Mouse (Mus musculus) neural tube, embryonic 12.5 days (tissue): ENCODE data around the gene Suclg1. TPM values are rescaled to one million over a fixed set of nuclear protein-coding genes. Genes with fewer than 3 reads are reported as not detected.

Experiments used
- ATAC-seq: fragments of 200-750 bp; cut with Nextera tagmentation; 2 replicates; pipeline ENCODE4 v1.8.0; 2017; ENCODE audit warnings: low read depth, mild to moderate bottlenecking, moderate TSS enrichment, moderate library complexity; ENCODE audit not compliant: low FRiP score
- H3K27ac ChIP-seq: fragments of 300-500 bp; sonication (generic); 2 replicates; pipeline ENCODE4 v1.5.1; 2016
- H3K27me3 ChIP-seq: fragments of 300-500 bp; sonication (generic); replicated peaks from 2 replicates; pipeline ENCODE4 v1.6.1; 2016; ENCODE audit warnings: mild to moderate bottlenecking
- H3K36me3 ChIP-seq: fragments of 300-500 bp; sonication (generic); 2 replicates; pipeline ENCODE4 v1.6.1; 2016; ENCODE audit warnings: mild to moderate bottlenecking
- H3K4me1 ChIP-seq: fragments of 300-500 bp; sonication (generic); 2 replicates; pipeline ENCODE4 v1.6.1; 2016
- H3K4me2 ChIP-seq: fragments of 300-500 bp; sonication (generic); replicated peaks from 2 replicates; pipeline ENCODE4 v1.6.1; 2016; ENCODE audit warnings: mild to moderate bottlenecking
- H3K4me3 ChIP-seq: fragments of 300-500 bp; sonication (generic); 2 replicates; pipeline ENCODE4 v1.5.1; 2016
- H3K9ac ChIP-seq: fragments of 300-500 bp; sonication (generic); 2 replicates; pipeline ENCODE4 v1.6.1; 2016; ENCODE audit warnings: mild to moderate bottlenecking
- H3K9me3 ChIP-seq: fragments of 300-500 bp; sonication (generic); 2 replicates; pipeline ENCODE4 v1.6.1; 2016; ENCODE audit warnings: mild to moderate bottlenecking
- WGBS: fragments of 180-500 bp; shearing (Covaris S2); methylation state at CpG from one replicate; pipeline ENCODE4 v1.1.7; 2016; 5-methylcytosine and 5-hydroxymethylcytosine counted together
- polyA plus RNA-seq: library from polyadenylated mRNA; unstranded; fragments of >200 nt; fragmentation: Nextera tagmentation; extraction: Ambion mirVana; gene quantifications from 2 replicates; pipeline ENCODE4 v1.2.1, GENCODE M21; 2016

Gene Suclg1
- polyA plus RNA-seq, 1 experiment from 2014 or later: 133 TPM

GRCm38 (mm10) chr6:73228408-73228807 lies 19.8 kb upstream of the Suclg1 start:
- Histone ChIP-seq H3K27me3 (no peaks in the 10 kb centered on the region), H3K4me2 (no peak overlapping the region), H3K9ac (no peak overlapping the region), H3K9me3 (no peaks in the 10 kb centered on the region), H3K4me1 (no peaks in the 10 kb centered on the region), H3K4me3 (no peak overlapping the region), H3K36me3 (no peaks in the 10 kb centered on the region), H3K27ac (no peak overlapping the region)
- WGBS: 68% methylated on average over 4 of the region's 4 CpGs
- ATAC-seq: no peak

GRCm38 (mm10) chr6:73228881-73229280 lies 19.3 kb upstream of the Suclg1 start:
- no peak overlapping the region for H3K4me2 ChIP-seq
- no peak for ATAC-seq
- H3K27ac ChIP-seq: no peak overlapping the region
- 79% methylated on average over 3 of the region's 3 CpGs for WGBS
- H3K4me1 ChIP-seq: no peaks in the 10 kb centered on the region
- H3K9ac ChIP-seq: no peak overlapping the region
- no peaks in the 10 kb centered on the region for H3K27me3 ChIP-seq
- H3K4me3 ChIP-seq: no peak overlapping the region
- no peaks in the 10 kb centered on the region for H3K36me3 ChIP-seq
- no peaks in the 10 kb centered on the region for H3K9me3 ChIP-seq

GRCm38 (mm10) chr6:73232152-73232584 lies 16.0 kb upstream of the Suclg1 start:
- H3K4me2 ChIP-seq: no peak overlapping the region
- no peak overlapping the region for H3K9ac ChIP-seq
- no peak for ATAC-seq
- no peak overlapping the region for H3K4me3 ChIP-seq
- 86% methylated on average over 12 of the region's 12 CpGs for WGBS
- no peaks in the 10 kb centered on the region for H3K27me3 ChIP-seq
- no peaks in the 10 kb centered on the region for H3K36me3 ChIP-seq
- no peaks in the 10 kb centered on the region for H3K9me3 ChIP-seq
- no peaks in the 10 kb centered on the region for H3K4me1 ChIP-seq
- H3K27ac ChIP-seq: no peak overlapping the region

- ATAC-seq: no peak
- no peak overlapping the region for H3K4me3 ChIP-seq
- H3K9ac ChIP-seq: no peak overlapping the region
- no peak overlapping the region for H3K27ac ChIP-seq
- no peaks in the 10 kb centered on the region for H3K9me3 ChIP-seq
- H3K27me3 ChIP-seq: no peaks in the 10 kb centered on the region
- H3K36me3 ChIP-seq: no peaks in the 10 kb centered on the region
- no peaks in the 10 kb centered on the region for H3K4me1 ChIP-seq
- WGBS: 93% methylated on average over 6 of the region's 6 CpGs
- H3K4me2 ChIP-seq: no peak overlapping the region
Observed at GRCm38 (mm10) chr6:73233202-73233726, 14.9 kb upstream of the Suclg1 start.

- ATAC-seq: no peak
- Histone ChIP-seq H3K27ac (no peak overlapping the region), H3K4me2 (no peak overlapping the region), H3K4me1 (no peaks in the 10 kb centered on the region), H3K27me3 (no peaks in the 10 kb centered on the region), H3K36me3 (no peaks in the 10 kb centered on the region), H3K9me3 (no peaks in the 10 kb centered on the region), H3K4me3 (no peak overlapping the region), H3K9ac (no peak overlapping the region)
- 93% methylated on average over 6 of the region's 6 CpGs for WGBS
Observed at GRCm38 (mm10) chr6:73234302-73234900, 13.8 kb upstream of the Suclg1 start.

- WGBS: 75% methylated on average over 3 of the region's 3 CpGs
Observed at GRCm38 (mm10) chr6:73235650-73236049, 12.5 kb upstream of the Suclg1 start.

GRCm38 (mm10) chr6:73246821-73247220 lies 1.4 kb upstream of the Suclg1 start:
- Histone ChIP-seq H3K4me3 (no peak overlapping the region), H3K4me2 (no peak overlapping the region), H3K27ac (no peak overlapping the region), H3K9ac (no peak overlapping the region), H3K36me3 (no peaks in the 10 kb centered on the region), H3K4me1 (peaks cover 10% of the 10 kb centered on the region), H3K9me3 (no peaks in the 10 kb centered on the region), H3K27me3 (no peaks in the 10 kb centered on the region)
- no peak for ATAC-seq
- WGBS: 82% methylated on average over 2 of the region's 2 CpGs

More at GRCm38 (mm10) chr6:73235650-73236049, 12.5 kb upstream of the Suclg1 start:
- ATAC-seq: no peak
- no peak overlapping the region for H3K27ac ChIP-seq
- H3K4me3 ChIP-seq: no peak overlapping the region
- H3K27me3 ChIP-seq: no peaks in the 10 kb centered on the region
- H3K36me3 ChIP-seq: no peaks in the 10 kb centered on the region
- H3K4me1 ChIP-seq: no peaks in the 10 kb centered on the region
- H3K4me2 ChIP-seq: no peak overlapping the region
- H3K9me3 ChIP-seq: no peaks in the 10 kb centered on the region
- H3K9ac ChIP-seq: no peak overlapping the region

GRCm38 (mm10) chr6:73247452-73247851 lies 730 bp upstream of the Suclg1 start:
- Histone ChIP-seq H3K4me2 (peak overlapping the region; percentile 78), H3K27ac (no peak overlapping the region), H3K27me3 (no peaks in the 10 kb centered on the region), H3K9ac (no peak overlapping the region), H3K4me3 (peak overlapping the region; percentile 76), H3K4me1 (peaks cover 10% of the 10 kb centered on the region), H3K9me3 (no peaks in the 10 kb centered on the region), H3K36me3 (no peaks in the 10 kb centered on the region)
- WGBS: 42% methylated on average over 4 of the region's 4 CpGs
- ATAC-seq: no peak

- Histone ChIP-seq H3K9me3 (no peaks in the 10 kb centered on the region), H3K4me2 (peak overlapping the region; percentile 78), H3K4me1 (peaks cover 10% of the 10 kb centered on the region), H3K27me3 (no peaks in the 10 kb centered on the region), H3K36me3 (no peaks in the 10 kb centered on the region), H3K9ac (peak overlapping the region; percentile 94), H3K27ac (no peak overlapping the region), H3K4me3 (peak overlapping the region; percentile 76)
- WGBS: 9% methylated on average over 12 of the region's 12 CpGs
- peak; percentile 19; the same call in 1 of the 2 replicates for ATAC-seq
Observed at GRCm38 (mm10) chr6:73249049-73249422, 854 bp downstream of the Suclg1 start.

GRCm38 (mm10) chr6:73249851-73250250 lies 1.7 kb downstream of the Suclg1 start:
- Histone ChIP-seq H3K27me3 (no peaks in the 10 kb centered on the region), H3K4me2 (peak overlapping the region; percentile 78), H3K9me3 (no peaks in the 10 kb centered on the region), H3K27ac (no peak overlapping the region), H3K9ac (no peak overlapping the region), H3K4me1 (peaks cover 13% of the 10 kb centered on the region), H3K4me3 (no peak overlapping the region), H3K36me3 (no peaks in the 10 kb centered on the region)
- WGBS: 84% methylated on average over 4 of the region's 4 CpGs
- ATAC-seq: no peak

DNA sequence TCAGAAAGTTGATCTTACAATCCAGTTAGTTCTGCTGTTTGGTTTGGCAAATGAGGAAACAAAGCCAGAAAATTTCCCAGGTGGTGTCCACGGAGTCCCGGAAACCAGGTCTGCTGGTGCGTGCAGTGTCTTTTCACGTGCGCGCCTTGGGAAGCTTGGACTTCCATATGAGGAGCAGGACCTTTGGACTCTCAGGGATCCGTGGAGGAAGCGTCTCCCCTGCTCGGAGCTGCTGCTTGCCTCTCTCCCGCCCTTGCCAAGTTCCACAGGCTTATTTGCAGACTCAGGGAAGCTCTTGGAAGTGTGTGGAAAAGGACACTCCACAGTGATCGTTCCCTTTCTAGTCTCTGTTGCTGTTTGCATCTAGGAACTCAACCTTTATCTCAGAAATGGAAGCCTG lies 3.2 kb downstream of the Suclg1 start:
- WGBS: 96% methylated on average over 11 of the region's 11 CpGs
- ATAC-seq: no peak
- no peaks in the 10 kb centered on the region for H3K27me3 ChIP-seq
- H3K9me3 ChIP-seq: no peaks in the 10 kb centered on the region
- H3K27ac ChIP-seq: no peak overlapping the region
- no peaks in the 10 kb centered on the region for H3K36me3 ChIP-seq
- peaks cover 15% of the 10 kb centered on the region for H3K4me1 ChIP-seq
- H3K4me2 ChIP-seq: no peak overlapping the region
- no peak overlapping the region for H3K9ac ChIP-seq
- no peak overlapping the region for H3K4me3 ChIP-seq

- no peak overlapping the region for H3K9ac ChIP-seq
- no peak overlapping the region for H3K4me2 ChIP-seq
- peaks cover 7% of the 10 kb centered on the region; the same call in 1 of the 2 replicates for H3K36me3 ChIP-seq
- ATAC-seq: no peak
- no peaks in the 10 kb centered on the region for H3K9me3 ChIP-seq
- no peak overlapping the region for H3K4me3 ChIP-seq
- H3K27me3 ChIP-seq: no peaks in the 10 kb centered on the region
- H3K4me1 ChIP-seq: peaks cover 15% of the 10 kb centered on the region
- H3K27ac ChIP-seq: no peak overlapping the region
Observed at GRCm38 (mm10) chr6:73252396-73252795, 4.2 kb downstream of the Suclg1 start.

DNA sequence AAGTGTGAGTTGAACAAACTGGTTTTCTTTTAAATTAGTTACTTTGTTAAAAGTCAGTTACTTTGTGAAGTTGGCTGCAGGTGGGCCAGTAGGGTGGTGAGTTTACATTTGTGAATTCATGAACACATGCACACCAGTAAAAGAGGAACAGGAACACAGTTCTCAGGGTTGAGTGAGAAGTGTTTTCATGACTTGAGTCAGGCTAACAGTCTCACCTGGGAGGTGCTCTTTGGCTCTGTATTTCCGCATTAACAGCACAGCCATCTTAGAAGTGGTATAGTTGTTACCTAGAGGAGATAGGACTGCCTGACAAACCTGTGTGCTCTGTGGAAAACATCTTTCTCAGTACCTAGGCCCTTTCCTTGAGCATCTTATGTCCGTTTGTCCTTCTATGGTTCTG lies 4.8 kb downstream of the Suclg1 start:
- 96% methylated on average over 2 of the region's 2 CpGs for WGBS
- ATAC-seq: no peak
- H3K27ac ChIP-seq: no peak overlapping the region
- no peak overlapping the region for H3K9ac ChIP-seq
- H3K36me3 ChIP-seq: peaks cover 11% of the 10 kb centered on the region; the same call in 1 of the 2 replicates
- H3K9me3 ChIP-seq: no peaks in the 10 kb centered on the region
- peaks cover 15% of the 10 kb centered on the region for H3K4me1 ChIP-seq
- H3K4me2 ChIP-seq: no peak overlapping the region
- H3K27me3 ChIP-seq: no peaks in the 10 kb centered on the region
- H3K4me3 ChIP-seq: no peak overlapping the region
